Mouse (Mus musculus): Measurements from ENCODE around the gene Ces1e. TPM values are rescaled to one million over a fixed set of nuclear protein-coding genes. Genes with fewer than 3 reads are reported as not detected.

Ces1e gene
- polyA plus RNA-seq (2016; fragmentation: Nextera tagmentation; extraction: Ambion mirVana), result not detected in 2 replicates

DNA sequence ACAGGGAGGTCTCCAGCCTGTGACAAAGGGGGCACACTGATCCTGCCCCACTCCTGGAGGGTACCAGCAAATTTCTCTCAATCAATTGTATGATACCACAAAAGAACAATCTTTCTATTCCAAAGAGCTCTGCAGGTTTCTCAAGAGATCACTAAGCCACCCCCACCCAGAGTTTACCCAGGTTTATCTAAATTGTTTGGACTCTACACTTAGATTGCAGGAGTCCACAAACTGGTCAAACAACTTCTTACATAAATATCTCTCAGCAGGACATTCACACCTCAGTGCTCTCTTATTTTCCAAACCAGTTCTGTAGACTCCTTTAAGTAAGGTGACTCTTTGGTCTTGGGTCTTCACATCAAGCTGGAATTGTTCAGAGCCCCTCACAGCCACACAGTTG is at the start of gene Ces1e:
Gene Ces1e, minus strand, starts transcription at position 174 of the 400 bp plus-strand sequence.
- Histone ChIP-seq H3K4me3 (no peak within 1 kb of the TSS), H3K9me3 (no peaks in the 10 kb centered on the region), H3K27me3 (replicated peaks; ENCODE audit: low read depth, poor library complexity, severe bottlenecking) (no peaks in the 10 kb centered on the region), H3K36me3 (replicated peaks) (no peaks in the 10 kb centered on the region), H3K27ac (replicated peaks) (no peak within 1 kb of the TSS), H3K4me1 (no peaks in the 10 kb centered on the region)
- DNase-seq (ENCODE audit: low spot score), result no peak

DNA sequence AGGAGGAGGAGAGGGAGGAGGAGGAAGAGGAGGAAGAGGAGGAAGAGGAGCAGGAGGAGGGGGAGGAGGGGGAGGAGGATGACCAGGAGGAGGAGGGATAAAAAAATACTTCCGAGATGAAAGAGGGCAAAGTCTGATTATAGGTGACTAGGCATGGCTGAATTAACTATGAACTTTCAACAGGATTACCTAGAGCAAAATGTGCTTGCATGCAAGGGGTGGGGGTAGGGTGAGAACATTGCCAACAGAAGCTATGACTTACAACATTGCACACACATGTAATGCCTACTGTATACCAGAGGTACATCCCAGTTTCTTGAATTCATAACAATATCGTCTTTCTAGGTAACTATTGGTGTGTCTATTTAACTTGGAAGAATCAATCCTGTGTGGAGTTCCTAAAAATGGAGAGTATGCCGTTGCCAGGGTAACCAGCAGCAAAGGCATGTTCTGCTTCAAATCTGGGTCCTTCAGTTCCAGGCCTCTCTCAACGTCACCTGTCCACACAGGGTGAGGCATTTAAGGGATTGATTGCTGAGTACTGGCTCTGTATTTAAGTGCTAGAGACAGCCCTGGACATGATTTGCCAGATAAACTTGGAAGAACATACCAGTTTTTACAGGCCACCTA is 48.9 kb upstream of the Ces1e start:
- WGBS, result 76% methylated on average over 4 of the region's 4 CpGs

DNA sequence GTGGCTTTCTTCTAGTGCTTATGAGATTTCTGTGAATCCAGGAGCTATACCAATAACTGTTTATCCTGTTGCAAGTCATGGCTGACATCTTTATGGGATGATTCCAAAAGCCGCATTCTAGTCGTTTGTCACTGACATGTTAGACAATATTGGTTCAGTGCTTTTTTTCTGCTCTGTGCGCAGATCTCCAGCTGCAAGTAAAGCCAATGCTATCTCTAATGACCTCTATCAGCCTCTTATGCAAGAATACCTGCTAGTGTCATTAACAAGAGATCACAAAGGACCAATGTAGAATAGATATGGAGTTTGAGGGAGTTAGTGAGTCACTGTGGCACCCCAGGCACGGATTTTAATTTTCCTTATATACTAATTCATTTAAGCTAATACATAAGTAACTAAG is 45.2 kb upstream of the Ces1e start:
- Histone ChIP-seq H3K27ac (replicated peaks) (no peak overlapping the region), H3K4me3 (no peak overlapping the region), H3K36me3 (replicated peaks) (no peaks in the 10 kb centered on the region), H3K4me1 (no peaks in the 10 kb centered on the region), H3K9me3 (no peaks in the 10 kb centered on the region), H3K27me3 (replicated peaks; ENCODE audit: low read depth, poor library complexity, severe bottlenecking) (no peaks in the 10 kb centered on the region)
- no peak for DNase-seq (ENCODE audit: low spot score)
- 93% methylated on average over 4 of the region's 4 CpGs for WGBS

More for the DNA sequence above, 48.9 kb upstream of the Ces1e start:
- no peak for DNase-seq (ENCODE audit: low spot score)
- Histone ChIP-seq H3K4me1 (peaks cover 5% of the 10 kb centered on the region; the same call in 1 of the 2 replicates), H3K36me3 (replicated peaks) (no peaks in the 10 kb centered on the region), H3K27ac (replicated peaks) (no peak overlapping the region), H3K9me3 (no peaks in the 10 kb centered on the region), H3K4me3 (no peak overlapping the region), H3K27me3 (replicated peaks; ENCODE audit: low read depth, poor library complexity, severe bottlenecking) (no peaks in the 10 kb centered on the region)

DNA sequence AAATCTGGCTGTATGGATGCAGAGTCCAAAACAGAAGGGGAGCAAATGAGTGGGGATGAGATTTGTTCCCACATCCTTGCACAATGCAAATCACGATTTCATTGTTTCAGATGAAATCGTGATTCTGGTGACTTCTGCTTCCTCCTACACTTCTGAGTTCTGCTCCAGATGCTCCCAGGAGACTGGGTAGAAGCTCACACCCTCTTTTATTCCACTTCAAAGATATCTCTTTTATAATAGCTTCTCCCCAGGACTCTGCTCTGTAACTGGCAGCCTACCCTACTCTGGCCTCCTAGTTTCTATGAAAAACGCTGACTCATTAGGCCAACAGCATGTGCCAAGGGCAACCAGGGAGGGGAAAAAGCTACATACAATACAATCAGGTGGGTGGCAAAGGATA is 43.9 kb upstream of the Ces1e start:
- no peak overlapping the region for H3K4me3 ChIP-seq
- DNase-seq (ENCODE audit: low spot score), result no peak
- H3K36me3 ChIP-seq (replicated peaks), result no peaks in the 10 kb centered on the region
- no peaks in the 10 kb centered on the region for H3K4me1 ChIP-seq
- H3K27me3 ChIP-seq (replicated peaks; ENCODE audit: low read depth, poor library complexity, severe bottlenecking), result no peaks in the 10 kb centered on the region
- 87% methylated on average over 3 of the region's 3 CpGs for WGBS
- no peak overlapping the region for H3K27ac ChIP-seq (replicated peaks)
- H3K9me3 ChIP-seq, result no peaks in the 10 kb centered on the region

DNA sequence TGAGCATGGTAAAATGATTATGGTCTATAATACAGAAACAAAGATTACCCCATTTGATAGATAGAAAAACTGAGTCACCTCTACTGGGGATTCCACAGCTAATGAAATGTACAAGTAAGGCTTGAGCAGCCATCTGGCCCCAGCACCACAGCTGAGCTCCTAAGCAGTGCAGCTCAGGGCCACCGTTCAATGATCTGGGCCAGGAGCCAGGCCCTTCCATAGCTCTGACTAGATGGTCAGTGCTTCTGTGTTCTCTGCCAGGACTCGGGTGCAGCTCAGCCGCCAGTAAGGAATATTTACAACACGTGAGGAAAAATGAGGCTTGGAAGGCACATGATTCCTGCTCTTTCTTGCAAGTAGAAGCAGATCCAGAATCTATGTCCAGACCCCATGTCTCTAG is 43.3 kb upstream of the Ces1e start:
- Histone ChIP-seq H3K27ac (replicated peaks) (no peak overlapping the region), H3K27me3 (replicated peaks; ENCODE audit: low read depth, poor library complexity, severe bottlenecking) (no peaks in the 10 kb centered on the region), H3K4me3 (no peak overlapping the region), H3K36me3 (replicated peaks) (no peaks in the 10 kb centered on the region), H3K9me3 (no peaks in the 10 kb centered on the region), H3K4me1 (no peaks in the 10 kb centered on the region)
- 89% methylated on average over 4 of the region's 4 CpGs for WGBS
- no peak for DNase-seq (ENCODE audit: low spot score)

DNA sequence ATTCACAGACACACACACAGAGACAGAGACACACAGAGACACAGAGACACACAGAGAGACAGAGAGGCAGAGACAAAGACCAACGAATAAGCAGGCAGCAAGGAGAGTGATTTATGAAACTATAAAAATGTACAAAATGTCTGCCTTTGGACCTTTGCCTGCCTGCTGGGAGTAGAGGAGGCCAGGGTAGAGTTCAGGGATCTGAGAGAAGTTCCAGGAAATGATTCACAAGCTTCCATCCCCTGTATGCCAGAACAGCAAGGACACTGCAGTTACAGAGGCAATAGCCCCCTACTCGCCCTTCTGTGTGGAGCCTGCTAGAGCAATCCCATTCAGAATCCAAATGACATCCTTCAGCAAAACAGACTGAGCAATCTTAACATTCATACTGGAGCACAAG is 32.0 kb upstream of the Ces1e start:
- H3K27me3 ChIP-seq (replicated peaks; ENCODE audit: low read depth, poor library complexity, severe bottlenecking), result no peaks in the 10 kb centered on the region

DNA sequence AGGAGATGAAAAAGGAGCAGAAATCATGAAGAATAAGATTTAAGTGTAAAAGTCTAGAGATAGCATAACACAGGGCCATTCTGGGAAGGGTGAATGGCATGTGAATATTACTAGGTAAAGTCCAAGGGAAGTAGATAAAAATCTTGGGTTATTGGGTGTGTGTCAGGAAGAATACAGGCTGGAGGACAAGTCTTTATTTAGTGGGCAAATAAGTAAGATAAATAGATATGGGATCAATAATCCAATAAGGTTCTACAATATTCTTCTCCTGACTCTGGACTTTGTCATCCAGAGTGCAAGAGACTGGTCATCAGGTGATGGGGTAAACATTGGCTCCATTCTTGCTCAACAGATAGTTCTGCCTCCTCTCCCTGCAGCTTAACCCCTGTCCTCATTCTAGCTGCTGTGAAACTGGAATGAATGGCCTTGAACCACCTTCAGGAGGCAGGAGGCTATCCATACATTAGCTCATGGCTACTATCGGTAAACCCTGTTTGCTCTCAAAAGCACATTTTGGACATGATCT is 23.0 kb upstream of the Ces1e start:
- Histone ChIP-seq H3K9me3 (no peaks in the 10 kb centered on the region), H3K4me3 (no peak overlapping the region), H3K4me1 (no peaks in the 10 kb centered on the region), H3K27ac (replicated peaks) (no peak overlapping the region), H3K27me3 (replicated peaks; ENCODE audit: low read depth, poor library complexity, severe bottlenecking) (no peaks in the 10 kb centered on the region), H3K36me3 (replicated peaks) (no peaks in the 10 kb centered on the region)
- no peak for DNase-seq (ENCODE audit: low spot score)
- WGBS, result 94% methylated on average over 1 of the region's 1 CpGs

More for the DNA sequence above, 32.0 kb upstream of the Ces1e start:
- H3K27ac ChIP-seq (replicated peaks), result no peak overlapping the region
- WGBS, result 70% methylated on average over 2 of the region's 2 CpGs
- no peaks in the 10 kb centered on the region for H3K9me3 ChIP-seq
- no peaks in the 10 kb centered on the region for H3K4me1 ChIP-seq
- H3K4me3 ChIP-seq, result no peak overlapping the region
- H3K36me3 ChIP-seq (replicated peaks), result no peaks in the 10 kb centered on the region
- DNase-seq (ENCODE audit: low spot score), result no peak

DNA sequence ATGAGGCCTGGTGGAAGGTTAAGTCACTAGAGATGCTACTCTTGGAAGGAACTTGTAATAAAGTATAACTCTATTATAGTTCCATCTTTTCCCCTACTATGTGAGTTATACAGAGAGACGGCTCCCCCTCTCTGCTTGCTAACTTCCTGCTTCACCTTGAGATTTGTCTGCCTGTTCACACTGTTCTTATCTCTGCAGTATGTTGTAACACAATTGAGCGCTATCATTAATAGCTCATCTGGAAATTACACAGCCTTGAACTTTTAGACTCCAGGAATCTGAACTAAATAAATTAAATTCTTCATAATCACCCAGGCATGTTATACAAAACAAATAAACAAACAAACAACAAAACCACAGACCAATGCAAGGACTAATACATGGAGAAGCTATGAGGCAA is 16.6 kb upstream of the Ces1e start:
- no peaks in the 10 kb centered on the region for H3K4me1 ChIP-seq
- H3K4me3 ChIP-seq, result no peak overlapping the region
- H3K27me3 ChIP-seq (replicated peaks; ENCODE audit: low read depth, poor library complexity, severe bottlenecking), result no peaks in the 10 kb centered on the region
- DNase-seq (ENCODE audit: low spot score), result no peak
- 93% methylated on average over 2 of the region's 2 CpGs for WGBS
- no peaks in the 10 kb centered on the region for H3K36me3 ChIP-seq (replicated peaks)
- no peaks in the 10 kb centered on the region for H3K9me3 ChIP-seq
- no peak overlapping the region for H3K27ac ChIP-seq (replicated peaks)

DNA sequence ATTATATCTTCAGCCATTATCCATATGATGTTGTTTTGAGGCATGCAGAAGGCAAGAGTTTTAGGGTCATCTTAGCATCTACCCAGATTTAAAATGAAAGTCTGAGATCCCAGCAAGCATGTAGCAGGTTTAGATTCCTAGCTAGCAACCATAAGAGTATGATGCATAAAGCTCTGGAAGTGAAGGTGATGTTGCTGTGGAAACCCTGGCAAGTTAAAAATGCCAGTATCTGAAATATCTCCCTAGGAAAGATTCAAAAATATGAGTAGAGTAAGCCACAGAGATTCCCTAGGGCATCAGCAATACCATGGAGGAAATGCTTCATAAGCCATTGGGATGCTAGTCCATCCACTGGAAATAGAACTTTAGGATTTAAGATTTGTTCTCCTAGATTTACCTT is 10.5 kb upstream of the Ces1e start:
- no peaks in the 10 kb centered on the region for H3K36me3 ChIP-seq (replicated peaks)
- H3K9me3 ChIP-seq, result no peaks in the 10 kb centered on the region
- no peak overlapping the region for H3K4me3 ChIP-seq
- H3K4me1 ChIP-seq, result no peaks in the 10 kb centered on the region
- no peak overlapping the region for H3K27ac ChIP-seq (replicated peaks)
- H3K27me3 ChIP-seq (replicated peaks; ENCODE audit: low read depth, poor library complexity, severe bottlenecking), result no peaks in the 10 kb centered on the region
- DNase-seq (ENCODE audit: low spot score), result no peak

DNA sequence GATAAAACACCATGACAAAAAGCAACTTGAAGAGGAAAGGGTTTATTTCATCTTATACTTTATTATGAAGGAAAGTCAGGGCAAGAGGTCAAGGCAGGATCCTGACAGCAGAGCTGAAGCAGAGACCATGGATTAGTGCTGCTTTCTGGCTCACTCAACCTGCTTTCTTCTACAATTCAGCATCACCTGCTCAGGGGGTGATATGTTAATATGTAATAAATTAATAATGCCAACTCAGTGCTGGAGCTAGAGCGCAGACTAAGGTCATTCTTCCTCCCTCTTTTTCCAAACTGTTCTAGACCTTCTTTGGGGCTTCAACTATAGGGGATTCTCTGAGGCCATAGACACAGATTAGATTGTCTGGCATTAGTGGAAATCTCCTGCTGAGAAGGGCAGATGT is 6.3 kb upstream of the Ces1e start:
- Histone ChIP-seq H3K36me3 (replicated peaks) (no peaks in the 10 kb centered on the region), H3K9me3 (no peaks in the 10 kb centered on the region), H3K4me3 (no peak overlapping the region), H3K27me3 (replicated peaks; ENCODE audit: low read depth, poor library complexity, severe bottlenecking) (no peaks in the 10 kb centered on the region), H3K4me1 (no peaks in the 10 kb centered on the region), H3K27ac (replicated peaks) (no peak overlapping the region)
- DNase-seq (ENCODE audit: low spot score), result no peak
- 92% methylated on average over 1 of the region's 1 CpGs for WGBS

DNA sequence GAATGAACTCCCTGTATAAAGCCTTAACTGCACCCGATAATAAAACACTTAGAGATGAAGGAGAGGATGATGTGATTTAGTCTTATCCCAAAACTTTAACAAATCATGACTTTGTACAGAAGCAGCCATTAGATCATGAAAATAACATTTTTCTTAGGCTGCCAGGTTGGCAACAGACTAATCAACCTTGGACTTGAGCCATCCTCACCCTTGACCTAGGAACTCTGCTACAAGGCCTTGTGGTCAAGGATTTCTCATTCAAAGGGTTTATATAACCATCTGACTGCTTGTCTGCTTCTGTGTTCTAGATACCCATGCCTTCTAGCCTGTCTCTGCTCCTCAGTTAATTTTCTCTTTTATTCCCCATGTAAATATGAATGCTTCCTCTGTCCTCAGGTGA is 5.3 kb upstream of the Ces1e start:
- H3K4me1 ChIP-seq, result no peaks in the 10 kb centered on the region
- H3K27me3 ChIP-seq (replicated peaks; ENCODE audit: low read depth, poor library complexity, severe bottlenecking), result no peaks in the 10 kb centered on the region
- no peak overlapping the region for H3K27ac ChIP-seq (replicated peaks)
- no peaks in the 10 kb centered on the region for H3K36me3 ChIP-seq (replicated peaks)
- no peak overlapping the region for H3K4me3 ChIP-seq
- no peaks in the 10 kb centered on the region for H3K9me3 ChIP-seq
- no peak for DNase-seq (ENCODE audit: low spot score)
- WGBS, result 94% methylated on average over 1 of the region's 1 CpGs

DNA sequence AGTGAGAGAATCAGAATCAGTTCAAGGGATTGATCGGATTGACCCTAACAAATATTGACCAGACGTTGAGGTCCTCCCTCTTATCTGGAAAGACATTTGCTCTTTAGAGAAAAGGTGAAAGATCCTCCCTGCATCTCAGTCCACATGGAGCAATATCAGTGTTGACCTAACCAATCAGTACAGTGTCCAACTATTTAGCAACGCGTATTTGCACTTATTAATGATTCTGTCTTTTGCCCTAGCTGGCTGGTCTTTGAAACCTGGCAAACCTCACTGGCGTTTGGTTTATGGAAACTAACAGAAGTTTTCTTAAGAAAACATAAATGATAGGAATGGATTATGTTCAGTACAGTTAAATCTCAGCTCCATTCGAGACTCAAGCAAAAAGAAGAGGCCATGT is 4.6 kb upstream of the Ces1e start:
- no peak for DNase-seq (ENCODE audit: low spot score)
- no peaks in the 10 kb centered on the region for H3K4me1 ChIP-seq
- no peaks in the 10 kb centered on the region for H3K9me3 ChIP-seq
- H3K4me3 ChIP-seq, result no peak overlapping the region
- WGBS, result 85% methylated on average over 6 of the region's 6 CpGs
- no peaks in the 10 kb centered on the region for H3K27me3 ChIP-seq (replicated peaks; ENCODE audit: low read depth, poor library complexity, severe bottlenecking)
- H3K36me3 ChIP-seq (replicated peaks), result no peaks in the 10 kb centered on the region
- H3K27ac ChIP-seq (replicated peaks), result no peak overlapping the region

DNA sequence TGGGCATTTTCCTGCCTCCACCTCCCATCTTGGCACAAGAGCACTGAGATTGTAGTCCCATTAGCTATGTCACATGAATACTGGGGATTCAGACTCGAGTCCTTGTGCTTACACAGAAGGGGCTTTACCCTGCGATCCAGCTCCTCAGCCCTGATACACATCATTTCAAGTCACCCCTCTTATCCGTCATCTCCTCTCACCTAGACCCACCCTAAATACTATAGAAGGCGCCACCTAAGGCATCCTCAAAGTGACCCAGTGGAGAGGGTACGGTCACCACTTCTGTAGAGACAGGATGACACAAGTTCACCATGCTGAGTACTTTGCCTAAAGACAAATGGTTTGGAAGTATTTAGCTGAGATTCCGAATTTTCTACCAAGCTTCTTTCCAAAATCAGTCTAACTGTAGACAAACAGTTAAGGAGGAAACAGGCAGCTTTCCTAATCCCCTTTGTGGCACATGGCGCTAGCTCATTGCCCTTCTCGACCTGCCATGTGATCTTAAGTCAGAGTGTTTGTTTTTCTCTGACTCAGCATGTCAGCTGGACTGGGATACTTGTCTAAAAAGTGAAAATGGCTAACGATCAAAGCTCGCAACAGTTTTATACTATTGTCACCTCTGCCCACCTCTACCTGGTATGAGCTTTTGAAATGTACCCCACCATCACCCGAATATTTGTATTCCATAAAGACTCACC is 597 bp downstream of the Ces1e start:
- Histone ChIP-seq H3K36me3 (replicated peaks) (no peaks in the 10 kb centered on the region), H3K4me1 (no peaks in the 10 kb centered on the region), H3K27me3 (replicated peaks; ENCODE audit: low read depth, poor library complexity, severe bottlenecking) (no peaks in the 10 kb centered on the region), H3K9me3 (no peaks in the 10 kb centered on the region), H3K4me3 (no peak overlapping the region), H3K27ac (replicated peaks) (no peak overlapping the region)
- WGBS, result 71% methylated on average over 11 of the region's 11 CpGs
- no peak for DNase-seq (ENCODE audit: low spot score)

Measured in embryonic facial prominence, embryonic 10.5 days (tissue).